9 mouse cellular contexts compared by ENCODE assay signal in genomic region chr2:181694581-181694980, GRCm38 (mm10). TPM values are rescaled to one million over a fixed set of nuclear protein-coding genes. Genes with fewer than 3 reads are reported as not detected.
DNase-seq lines count a peak whose midpoint lies in the region; ATAC-seq and TF ChIP-seq lines count a peak whose summit lies in the region.
"Had no signal": no experiment of that assay in that cellular context is flagged by ENCODE, and none has a peak within 500 bp of the region (broad histone marks: within the 10 kb centered on the region; RNA-seq: fewer than 3 reads in every experiment).

No protein-coding gene starts in this region.

- peak overlapping the region; percentile 87 for H3K4me2 ChIP-seq in liver, embryonic 12.5 days
- no peak overlapping the region for H3K4me2 ChIP-seq in liver, postnatal 0 days (ENCODE audit: low read depth, low read length)
- peak overlapping the region; percentile 81 for H3K4me2 ChIP-seq in forebrain, embryonic 13.5 days
- H3K4me2 ChIP-seq in intestine, embryonic 15.5 days (replicated peaks) = peak overlapping the region; percentile 95; the same call in 1 of the 2 replicates
- H3K4me2 ChIP-seq in neural tube, embryonic 15.5 days = peak overlapping the region; percentile 97

- 65% methylated on average over 3 of the region's 3 CpGs for WGBS in liver, embryonic 12.5 days (ENCODE audit: insufficient replicate concordance)
- WGBS in liver, postnatal 0 days (ENCODE audit: insufficient replicate concordance) = 69% methylated on average over 3 of the region's 3 CpGs
- WGBS in forebrain, embryonic 13.5 days = 91% methylated on average over 3 of the region's 3 CpGs
- WGBS in intestine, embryonic 15.5 days = 89% methylated on average over 3 of the region's 3 CpGs
- 94% methylated on average over 3 of the region's 3 CpGs for WGBS in neural tube, embryonic 15.5 days

- no peak for ATAC-seq in liver, embryonic 12.5 days
- no peak for ATAC-seq in liver, postnatal 0 days
- no peak for ATAC-seq in forebrain, embryonic 13.5 days
- no peak for ATAC-seq in intestine, embryonic 15.5 days
- ATAC-seq in neural tube, embryonic 15.5 days (ENCODE audit: low FRiP score) = no peak

- H3K27ac ChIP-seq in liver, embryonic 12.5 days = no peak overlapping the region
- no peak overlapping the region for H3K27ac ChIP-seq in liver, postnatal 0 days (ENCODE audit: low read depth)
- no peak overlapping the region for H3K27ac ChIP-seq in forebrain, embryonic 13.5 days
- H3K27ac ChIP-seq in intestine, embryonic 15.5 days = no peak overlapping the region
- H3K27ac ChIP-seq in neural tube, embryonic 15.5 days (replicated peaks) = no peak overlapping the region

- TF ChIP-seq CTCF in liver, postnatal 0 days (IDR thresholded peaks at IDR 0.05; ENCODE audit: low read depth) = no peak

- no peaks in the 10 kb centered on the region for H3K9me3 ChIP-seq in liver, embryonic 12.5 days (replicated peaks)
- H3K9me3 ChIP-seq in liver, postnatal 0 days (ENCODE audit: low read length) = no peaks in the 10 kb centered on the region
- H3K9me3 ChIP-seq in forebrain, embryonic 13.5 days (replicated peaks) = no peaks in the 10 kb centered on the region
- no peaks in the 10 kb centered on the region for H3K9me3 ChIP-seq in intestine, embryonic 15.5 days
- H3K9me3 ChIP-seq in neural tube, embryonic 15.5 days (replicated peaks) = no peaks in the 10 kb centered on the region
- H3K9me3 ChIP-seq: megakaryocyte, embryonic 14.5 days had no signal

- no peak overlapping the region for H3K9ac ChIP-seq in liver, embryonic 12.5 days
- no peak overlapping the region for H3K9ac ChIP-seq in liver, postnatal 0 days (replicated peaks)
- 0 out of 2 replicates have a peak overlapping the region, but pooled peaks have one; percentile 85 for H3K9ac ChIP-seq in forebrain, embryonic 13.5 days
- no peak overlapping the region; the same call in 1 of the 2 replicates for H3K9ac ChIP-seq in intestine, embryonic 15.5 days
- H3K9ac ChIP-seq in neural tube, embryonic 15.5 days (replicated peaks) = no peak overlapping the region

- no peak overlapping the region for H3K4me3 ChIP-seq in liver, embryonic 12.5 days
- no peak overlapping the region for H3K4me3 ChIP-seq in liver, postnatal 0 days (ENCODE audit: low read depth, low read length)
- peak overlapping the region; percentile 70; the same call in 1 of the 2 replicates for H3K4me3 ChIP-seq in forebrain, embryonic 13.5 days
- no peak overlapping the region for H3K4me3 ChIP-seq in intestine, embryonic 15.5 days (replicated peaks)
- peak overlapping the region; percentile 71; the same call in 1 of the 2 replicates for H3K4me3 ChIP-seq in neural tube, embryonic 15.5 days (replicated peaks)

- DNase-seq in liver, postnatal 0 days = no peak
- DNase-seq in cerebellum, adult 8-10 months = no peak
- no peak for DNase-seq in adrenal gland, postnatal 36 days
- DNase-seq: kidney, postnatal 4 days had no signal

- peaks cover 4% of the 10 kb centered on the region for H3K36me3 ChIP-seq in liver, embryonic 12.5 days
- no peaks in the 10 kb centered on the region for H3K36me3 ChIP-seq in liver, postnatal 0 days (replicated peaks; ENCODE audit: insufficient read depth, low read length)
- peaks cover 6% of the 10 kb centered on the region; the same call in 1 of the 2 replicates for H3K36me3 ChIP-seq in forebrain, embryonic 13.5 days (ENCODE audit: poor library complexity, severe bottlenecking)
- H3K36me3 ChIP-seq in intestine, embryonic 15.5 days = no peaks in the 10 kb centered on the region
- 0 out of 2 replicates have a peak, but pooled peaks cover 2% of the 10 kb centered on the region for H3K36me3 ChIP-seq in neural tube, embryonic 15.5 days

- peaks cover 27% of the 10 kb centered on the region for H3K27me3 ChIP-seq in liver, embryonic 12.5 days (replicated peaks)
- H3K27me3 ChIP-seq in liver, postnatal 0 days (ENCODE audit: insufficient read depth, low read length) = no peaks in the 10 kb centered on the region
- peaks cover 2% of the 10 kb centered on the region; the same call in 1 of the 2 replicates for H3K27me3 ChIP-seq in forebrain, embryonic 13.5 days
- no peaks in the 10 kb centered on the region for H3K27me3 ChIP-seq in intestine, embryonic 15.5 days (replicated peaks)
- H3K27me3 ChIP-seq in neural tube, embryonic 15.5 days (replicated peaks) = no peaks in the 10 kb centered on the region

- TF ChIP-seq EP300 in liver, postnatal 0 days (IDR thresholded peaks at IDR 0.05; ENCODE audit: low read depth) = no peak

- peaks cover 29% of the 10 kb centered on the region for H3K4me1 ChIP-seq in liver, embryonic 12.5 days
- H3K4me1 ChIP-seq in liver, postnatal 0 days (ENCODE audit: insufficient read depth) = peaks cover 9% of the 10 kb centered on the region; the same call in 1 of the 2 replicates
- H3K4me1 ChIP-seq in forebrain, embryonic 13.5 days = peaks cover 17% of the 10 kb centered on the region
- peaks cover 8% of the 10 kb centered on the region for H3K4me1 ChIP-seq in intestine, embryonic 15.5 days (replicated peaks)
- H3K4me1 ChIP-seq in neural tube, embryonic 15.5 days = peaks cover 36% of the 10 kb centered on the region

RNA-seq across cellular contexts. Expression of gene Rgs19, which starts 0.8 kb away (rescaled TPM):
- polyA plus RNA-seq in liver, embryonic 12.5 days (2016; fragmentation: Nextera tagmentation; extraction: Ambion mirVana) = 24.0 and 26.9 TPM in 2 replicates
- 18.6 and 20.5 TPM in 2 replicates for polyA plus RNA-seq in liver, postnatal 0 days (2015; fragmentation: Nextera tagmentation; extraction: Ambion mirVana)
- polyA plus RNA-seq in forebrain, embryonic 13.5 days (2015; fragmentation: Nextera tagmentation; extraction: Ambion mirVana) = 45.3 and 45.4 TPM in 2 replicates
- 37.4 and 39.4 TPM in 2 replicates for polyA plus RNA-seq in intestine, embryonic 15.5 days (2015; fragmentation: Nextera tagmentation; extraction: Ambion mirVana)
- polyA plus RNA-seq in neural tube, embryonic 15.5 days (2015; fragmentation: Nextera tagmentation; extraction: Ambion mirVana) = 66.4 and 68.1 TPM in 2 replicates
- 10 to 100 TPM; 24.7 to 25.6 TPM for total RNA-seq in adrenal gland, postnatal 36 days (2021)

RNA-seq across cellular contexts. Expression of gene Lkaaear1, which starts 3.7 kb away (rescaled TPM):
- not detected in 2 replicates for polyA plus RNA-seq in liver, embryonic 12.5 days (2016; fragmentation: Nextera tagmentation; extraction: Ambion mirVana)
- polyA plus RNA-seq in liver, postnatal 0 days (2015; fragmentation: Nextera tagmentation; extraction: Ambion mirVana) = not detected in 2 replicates
- not detected in 2 replicates for polyA plus RNA-seq in forebrain, embryonic 13.5 days (2015; fragmentation: Nextera tagmentation; extraction: Ambion mirVana)
- not detected in 2 replicates for polyA plus RNA-seq in intestine, embryonic 15.5 days (2015; fragmentation: Nextera tagmentation; extraction: Ambion mirVana)
- not detected in 2 replicates for polyA plus RNA-seq in neural tube, embryonic 15.5 days (2015; fragmentation: Nextera tagmentation; extraction: Ambion mirVana)
- not detected for total RNA-seq in adrenal gland, postnatal 36 days (2021)

RNA-seq across cellular contexts. Expression of gene Tcea2, which starts 14.5 kb away (rescaled TPM):
- polyA plus RNA-seq in liver, embryonic 12.5 days (2016; fragmentation: Nextera tagmentation; extraction: Ambion mirVana) = 4.6 and 4.7 TPM in 2 replicates
- polyA plus RNA-seq in liver, postnatal 0 days (2015; fragmentation: Nextera tagmentation; extraction: Ambion mirVana) = 3.8 and 4.4 TPM in 2 replicates
- 31.0 and 35.9 TPM in 2 replicates for polyA plus RNA-seq in forebrain, embryonic 13.5 days (2015; fragmentation: Nextera tagmentation; extraction: Ambion mirVana)
- polyA plus RNA-seq in intestine, embryonic 15.5 days (2015; fragmentation: Nextera tagmentation; extraction: Ambion mirVana) = 14.9 and 15.7 TPM in 2 replicates
- 43.2 and 44.9 TPM in 2 replicates for polyA plus RNA-seq in neural tube, embryonic 15.5 days (2015; fragmentation: Nextera tagmentation; extraction: Ambion mirVana)
- total RNA-seq in adrenal gland, postnatal 36 days (2021) = 1 to 10 TPM; 5.8 to 7.0 TPM

RNA-seq across cellular contexts. Expression of gene Oprl1, which starts 20.2 kb away (rescaled TPM):
- polyA plus RNA-seq in liver, embryonic 12.5 days (2016; fragmentation: Nextera tagmentation; extraction: Ambion mirVana) = 0.89 and 0.94 TPM in 2 replicates
- polyA plus RNA-seq in liver, postnatal 0 days (2015; fragmentation: Nextera tagmentation; extraction: Ambion mirVana) = 0.07 and 0.17 TPM in 2 replicates
- 33.5 and 48.2 TPM in 2 replicates for polyA plus RNA-seq in forebrain, embryonic 13.5 days (2015; fragmentation: Nextera tagmentation; extraction: Ambion mirVana)
- polyA plus RNA-seq in intestine, embryonic 15.5 days (2015; fragmentation: Nextera tagmentation; extraction: Ambion mirVana) = 1.6 and 1.7 TPM in 2 replicates
- polyA plus RNA-seq in neural tube, embryonic 15.5 days (2015; fragmentation: Nextera tagmentation; extraction: Ambion mirVana) = 72.5 and 87.0 TPM in 2 replicates
- 1 to 10 TPM in 1 of 2 experiments, under 1 TPM in 1; 0.63 to 1.3 TPM for total RNA-seq in adrenal gland, postnatal 36 days (2021)

RNA-seq across cellular contexts. Expression of gene Sox18, which starts 23.1 kb away (rescaled TPM):
- 9.4 and 10.4 TPM in 2 replicates for polyA plus RNA-seq in liver, embryonic 12.5 days (2016; fragmentation: Nextera tagmentation; extraction: Ambion mirVana)
- 11.4 and 12.2 TPM in 2 replicates for polyA plus RNA-seq in liver, postnatal 0 days (2015; fragmentation: Nextera tagmentation; extraction: Ambion mirVana)
- polyA plus RNA-seq in forebrain, embryonic 13.5 days (2015; fragmentation: Nextera tagmentation; extraction: Ambion mirVana) = 11.6 and 13.0 TPM in 2 replicates
- polyA plus RNA-seq in intestine, embryonic 15.5 days (2015; fragmentation: Nextera tagmentation; extraction: Ambion mirVana) = 28.0 and 29.0 TPM in 2 replicates
- 21.0 and 21.6 TPM in 2 replicates for polyA plus RNA-seq in neural tube, embryonic 15.5 days (2015; fragmentation: Nextera tagmentation; extraction: Ambion mirVana)
- 10 to 100 TPM; 21.9 to 34.6 TPM for total RNA-seq in adrenal gland, postnatal 36 days (2021)

Comparison
In these comparisons a context has a peak if more than half of its experiments do, and no peak if none do; other contexts are left out.
1. H3K4me3 ChIP-seq: peak in forebrain, embryonic 13.5 days (single experiment) and neural tube, embryonic 15.5 days (single experiment); none in liver, embryonic 12.5 days (single experiment), liver, postnatal 0 days (single experiment) and intestine, embryonic 15.5 days (single experiment).